Mouse (Mus musculus) kidney, adult 2 months (tissue): Measurements from ENCODE around the gene Tenm4. TPM values are rescaled to one million over a fixed set of nuclear protein-coding genes. Genes with fewer than 3 reads are reported as not detected.
"Not testable (repeated sequence)": the region's sequence is repeated elsewhere in the genome, so short reads cannot be mapped to it uniquely, and the experiment has no call there.

Experiments used
- DNase-seq: peaks from one replicate; pipeline ENCODE4 v3.0.0; 2021
- H3K27ac ChIP-seq: fragments of 200-500 bp; 2 replicates; pipeline ENCODE4 v1.5.1; 2012; ENCODE audit warnings: low read depth, low read length, control low read depth, inconsistent platforms; ENCODE audit not compliant: insufficient read depth
- H3K27me3 ChIP-seq: fragments of 200-500 bp; replicated peaks from 2 replicates; pipeline ENCODE4 v1.6.1; 2012; ENCODE audit warnings: mild to moderate bottlenecking, moderate library complexity, low read length, inconsistent platforms; ENCODE audit not compliant: control insufficient read depth, insufficient read depth
- H3K36me3 ChIP-seq: fragments of 200-500 bp; 2 replicates; pipeline ENCODE4 v1.6.1; 2012; ENCODE audit warnings: mild to moderate bottlenecking, moderate library complexity, low read length, inconsistent platforms; ENCODE audit not compliant: control insufficient read depth, insufficient read depth
- H3K4me1 ChIP-seq: fragments of 200-500 bp; 2 replicates; pipeline ENCODE4 v1.6.1; 2011; ENCODE audit warnings: low read length; ENCODE audit not compliant: control insufficient read depth, insufficient read depth
- H3K4me3 ChIP-seq: fragments of 200-500 bp; 2 replicates; pipeline ENCODE4 v1.5.1; 2011; ENCODE audit warnings: mild to moderate bottlenecking, low read depth, low read length, control low read depth; ENCODE audit not compliant: insufficient read depth
- CTCF ChIP-seq: fragments of 200-500 bp; conservative IDR thresholded peaks from 2 replicates; pipeline ENCODE4 v1.5.1; 2011; ENCODE audit warnings: low read depth, mild to moderate bottlenecking, control low read depth, low read length, moderate library complexity, mixed read lengths; ENCODE audit not compliant: insufficient read depth, insufficient read length
- POLR2A ChIP-seq: fragments of 200-500 bp; IDR thresholded peaks from one replicate; pipeline ENCODE4 v1.6.1; 2011; ENCODE audit warnings: low read depth, low read length, control low read depth
- WGBS: fragments of 180-500 bp; shearing (Covaris S2); methylation state at CpG from one replicate; pipeline ENCODE4 v1.1.7; 2018; 5-methylcytosine and 5-hydroxymethylcytosine counted together
- polyA plus RNA-seq: library from polyadenylated mRNA; depleted of rRNA; stranded (reverse); fragments of >200 nt; gene quantifications from 2 replicates; pipeline ENCODE4 v1.2.3, GENCODE M21; 2012

The Tenm4 gene
- polyA plus RNA-seq, 1 experiment: 3.3 TPM

GRCm38 (mm10) chr7:96910310-96910960 is 739.4 kb downstream of the Tenm4 start:
- no peak for DNase-seq
- H3K27me3 ChIP-seq: no peaks in the 10 kb centered on the region; the same call in 1 of the 2 replicates
- H3K36me3 ChIP-seq: no peaks in the 10 kb centered on the region
- WGBS: 62% methylated on average over 12 of the region's 12 CpGs
- TF ChIP-seq CTCF: no peak
- TF ChIP-seq POLR2A: no peak
- H3K27ac ChIP-seq: no peak overlapping the region
- no peak overlapping the region for H3K4me3 ChIP-seq
- H3K4me1 ChIP-seq: no peaks in the 10 kb centered on the region

- Histone ChIP-seq H3K27me3 (no peaks in the 10 kb centered on the region; the same call in 1 of the 2 replicates), H3K4me1 (no peaks in the 10 kb centered on the region), H3K4me3 (no peak overlapping the region), H3K36me3 (no peaks in the 10 kb centered on the region), H3K27ac (no peak overlapping the region)
- WGBS: 2% methylated on average over 6 of the region's 6 CpGs
- peak; percentile 93 for TF ChIP-seq CTCF
- TF ChIP-seq POLR2A: no peak
- peak; percentile 80 for DNase-seq
Observed at GRCm38 (mm10) chr7:96914031-96914430, 743.0 kb downstream of the Tenm4 start.

- WGBS: 0% methylated on average over 2 of the region's 2 CpGs
- H3K4me3 ChIP-seq: no peak overlapping the region
- H3K27me3 ChIP-seq: no peaks in the 10 kb centered on the region; the same call in 1 of the 2 replicates
- peak; percentile 75 for DNase-seq
- H3K36me3 ChIP-seq: no peaks in the 10 kb centered on the region
- H3K4me1 ChIP-seq: no peaks in the 10 kb centered on the region
- TF ChIP-seq CTCF: peak; percentile 90
- no peak for TF ChIP-seq POLR2A
- no peak overlapping the region for H3K27ac ChIP-seq
Observed at GRCm38 (mm10) chr7:96915452-96916105, 744.5 kb downstream of the Tenm4 start.

- WGBS: 70% methylated on average over 7 of the region's 7 CpGs
- Histone ChIP-seq H3K27ac (no peak overlapping the region), H3K4me1 (no peaks in the 10 kb centered on the region), H3K36me3 (no peaks in the 10 kb centered on the region), H3K4me3 (no peak overlapping the region), H3K27me3 (no peaks in the 10 kb centered on the region)
- DNase-seq: no peak
- TF ChIP-seq CTCF (no peak), POLR2A (no peak)
Observed at GRCm38 (mm10) chr7:96920447-96921095, 749.5 kb downstream of the Tenm4 start.

GRCm38 (mm10) chr7:96922927-96923326 is 751.9 kb downstream of the Tenm4 start:
- Histone ChIP-seq H3K36me3 (no peaks in the 10 kb centered on the region), H3K4me3 (no peak overlapping the region), H3K27me3 (no peaks in the 10 kb centered on the region), H3K27ac (no peak overlapping the region), H3K4me1 (no peaks in the 10 kb centered on the region)
- WGBS: 87% methylated on average over 2 of the region's 2 CpGs
- TF ChIP-seq POLR2A (no peak), CTCF (no peak)
- no peak for DNase-seq

- Histone ChIP-seq H3K4me3 (no peak overlapping the region), H3K27ac (no peak overlapping the region), H3K4me1 (no peaks in the 10 kb centered on the region; the same call in 1 of the 2 replicates), H3K36me3 (no peaks in the 10 kb centered on the region), H3K27me3 (no peaks in the 10 kb centered on the region)
- TF ChIP-seq CTCF (no peak), POLR2A (no peak)
- 65% methylated on average over 5 of the region's 5 CpGs for WGBS
- DNase-seq: no peak
Observed at GRCm38 (mm10) chr7:96943715-96944377, 772.8 kb downstream of the Tenm4 start.

GRCm38 (mm10) chr7:96946501-96946900 is 775.5 kb downstream of the Tenm4 start:
- H3K27ac ChIP-seq, H3K4me3 ChIP-seq, H3K27me3 ChIP-seq, DNase-seq, H3K4me1 ChIP-seq, H3K36me3 ChIP-seq: not testable (repeated sequence)
- WGBS: 81% methylated on average over 8 of the region's 8 CpGs
